Mouse (Mus musculus) midbrain, embryonic 11.5 days (tissue): ENCODE results near the gene Emilin2. TPM values are rescaled to one million over a fixed set of nuclear protein-coding genes. Genes with fewer than 3 reads are reported as not detected.
A peak's percentile ranks its signal among the peaks of the same experiment; 100 is the strongest.

Experiments
- ATAC-seq: fragments of 200-750 bp; cut with Nextera tagmentation; 2 replicates; pipeline ENCODE4 v1.8.0; 2017; ENCODE audit warnings: moderate TSS enrichment, moderate library complexity; ENCODE audit not compliant: low FRiP score
- DNase-seq: peaks from one replicate; pipeline ENCODE4 v3.0.0; 2015; ENCODE audit warnings: low spot score; ENCODE audit errors: missing footprints
- H3K27ac ChIP-seq: fragments of 300-500 bp; sonication (generic); 2 replicates; pipeline ENCODE4 v1.5.1; 2014; ENCODE audit warnings: low read depth, low read length
- H3K27me3 ChIP-seq: fragments of 300-500 bp; sonication (generic); 2 replicates; pipeline ENCODE4 v1.6.1; 2014; ENCODE audit warnings: mild to moderate bottlenecking, low read length, moderate library complexity, mixed read lengths; ENCODE audit not compliant: control insufficient read depth, insufficient read depth
- H3K36me3 ChIP-seq: fragments of 300-500 bp; sonication (generic); 2 replicates; pipeline ENCODE4 v1.6.1; 2014; ENCODE audit warnings: mild to moderate bottlenecking, low read length, moderate library complexity, mixed read lengths; ENCODE audit not compliant: control insufficient read depth, insufficient read depth
- H3K4me1 ChIP-seq: fragments of 300-500 bp; sonication (generic); 2 replicates; pipeline ENCODE4 v1.6.1; 2014; ENCODE audit warnings: low read length; ENCODE audit not compliant: control insufficient read depth, insufficient read depth
- H3K4me2 ChIP-seq: fragments of 300-500 bp; sonication (generic); 2 replicates; pipeline ENCODE4 v1.6.1; 2014; ENCODE audit warnings: mild to moderate bottlenecking, moderate library complexity
- H3K4me3 ChIP-seq: fragments of 300-500 bp; sonication (generic); 2 replicates; pipeline ENCODE4 v1.5.1; 2014; ENCODE audit warnings: low read depth, low read length
- H3K9ac ChIP-seq: fragments of 300-500 bp; sonication (generic); 2 replicates; pipeline ENCODE4 v1.6.1; 2014; ENCODE audit warnings: low read length
- H3K9me3 ChIP-seq: fragments of 300-500 bp; sonication (generic); 2 replicates; pipeline ENCODE4 v1.6.1; 2016; ENCODE audit warnings: low read length; ENCODE audit not compliant: control insufficient read depth
- WGBS: fragments of 180-500 bp; shearing (Covaris S2); extraction: QIAGEN DNeasy Blood & Tissue Kit; methylation state at CpG from one replicate; pipeline ENCODE4 v1.1.7; 2014; 5-methylcytosine and 5-hydroxymethylcytosine counted together
- polyA plus RNA-seq: library from polyadenylated mRNA; unstranded; fragments of >200 nt; fragmentation: Nextera tagmentation; extraction: Ambion mirVana; gene quantifications from 2 replicates; pipeline ENCODE4 v1.2.1, GENCODE M21; 2014

Emilin2 gene
- polyA plus RNA-seq, result 10.2 and 11.8 TPM in 2 replicates

- no peak; the same call in 1 of the 2 replicates for ATAC-seq
- DNase-seq, result peak; percentile 96
These were observed at the start of gene Emilin2 for GRCm38 (mm10) chr17:71311340-71312171. Gene Emilin2, minus strand, starts transcription at chr17:71311978.

GRCm38 (mm10) chr17:71355526-71355925, 43.7 kb upstream of the Emilin2 start:
- Histone ChIP-seq H3K4me3 (no peak overlapping the region), H3K9ac (no peak overlapping the region), H3K27ac (no peak overlapping the region), H3K36me3 (peaks cover 12% of the 10 kb centered on the region), H3K4me1 (no peaks in the 10 kb centered on the region), H3K9me3 (no peaks in the 10 kb centered on the region), H3K27me3 (no peaks in the 10 kb centered on the region), H3K4me2 (no peak overlapping the region)
- WGBS, result 86% methylated on average over 3 of the region's 3 CpGs
- DNase-seq (no peak), ATAC-seq (no peak)

More at GRCm38 (mm10) chr17:71311340-71312171, at the start of gene Emilin2:
- no peak within 1 kb of the TSS for H3K27ac ChIP-seq
- H3K4me2 ChIP-seq, result peak within 1 kb of the TSS; percentile 100
- H3K9ac ChIP-seq, result peak within 1 kb of the TSS; percentile 69
- H3K4me1 ChIP-seq, result peaks cover 16% of the 10 kb centered on the region
- 9% methylated on average over 20 of the region's 20 CpGs for WGBS
- no peaks in the 10 kb centered on the region for H3K36me3 ChIP-seq
- no peaks in the 10 kb centered on the region for H3K27me3 ChIP-seq
- H3K4me3 ChIP-seq, result peak within 1 kb of the TSS; percentile 62
- no peaks in the 10 kb centered on the region for H3K9me3 ChIP-seq

GRCm38 (mm10) chr17:71354205-71354604, 42.4 kb upstream of the Emilin2 start:
- no peak overlapping the region for H3K4me3 ChIP-seq
- no peak for ATAC-seq
- no peaks in the 10 kb centered on the region for H3K9me3 ChIP-seq
- H3K27me3 ChIP-seq, result no peaks in the 10 kb centered on the region
- no peak overlapping the region for H3K9ac ChIP-seq
- H3K4me1 ChIP-seq, result no peaks in the 10 kb centered on the region
- no peak overlapping the region for H3K27ac ChIP-seq
- DNase-seq, result peak; percentile 39
- no peak overlapping the region for H3K4me2 ChIP-seq
- peaks cover 10% of the 10 kb centered on the region for H3K36me3 ChIP-seq
- 90% methylated on average over 11 of the region's 11 CpGs for WGBS

- ATAC-seq (no peak), DNase-seq (no peak)
- Histone ChIP-seq H3K9me3 (no peaks in the 10 kb centered on the region), H3K4me1 (no peaks in the 10 kb centered on the region), H3K27me3 (no peaks in the 10 kb centered on the region), H3K27ac (no peak overlapping the region), H3K36me3 (peaks cover 23% of the 10 kb centered on the region; the same call in 1 of the 2 replicates), H3K9ac (no peak overlapping the region), H3K4me2 (no peak overlapping the region), H3K4me3 (no peak overlapping the region)
- 92% methylated on average over 3 of the region's 3 CpGs for WGBS
These were observed 36.4 kb upstream of the Emilin2 start for GRCm38 (mm10) chr17:71348188-71348587.

- DNase-seq, result peak; percentile 64
- no peak overlapping the region for H3K4me2 ChIP-seq
- H3K9me3 ChIP-seq, result no peaks in the 10 kb centered on the region
- no peak overlapping the region for H3K27ac ChIP-seq
- ATAC-seq, result no peak
- no peak overlapping the region for H3K9ac ChIP-seq
- H3K4me1 ChIP-seq, result no peaks in the 10 kb centered on the region
- 94% methylated on average over 3 of the region's 3 CpGs for WGBS
- H3K36me3 ChIP-seq, result peaks cover 5% of the 10 kb centered on the region; the same call in 1 of the 2 replicates
- H3K4me3 ChIP-seq, result no peak overlapping the region
- H3K27me3 ChIP-seq, result no peaks in the 10 kb centered on the region
These were observed 30.2 kb upstream of the Emilin2 start for GRCm38 (mm10) chr17:71342006-71342405.

GRCm38 (mm10) chr17:71338627-71339026, 26.8 kb upstream of the Emilin2 start:
- H3K27ac ChIP-seq, result no peak overlapping the region
- ATAC-seq (no peak), DNase-seq (peak; percentile 51)
- no peak overlapping the region for H3K9ac ChIP-seq
- no peaks in the 10 kb centered on the region for H3K27me3 ChIP-seq
- no peak overlapping the region for H3K4me2 ChIP-seq
- WGBS, result 91% methylated on average over 6 of the region's 6 CpGs
- H3K4me1 ChIP-seq, result no peaks in the 10 kb centered on the region
- H3K36me3 ChIP-seq, result no peaks in the 10 kb centered on the region
- H3K4me3 ChIP-seq, result no peak overlapping the region
- no peaks in the 10 kb centered on the region for H3K9me3 ChIP-seq

GRCm38 (mm10) chr17:71337546-71337945, 25.8 kb upstream of the Emilin2 start:
- peak; percentile 82 for DNase-seq

GRCm38 (mm10) chr17:71336421-71336820, 24.6 kb upstream of the Emilin2 start:
- no peak overlapping the region for H3K9ac ChIP-seq
- no peaks in the 10 kb centered on the region for H3K9me3 ChIP-seq
- no peak overlapping the region for H3K4me3 ChIP-seq
- H3K27me3 ChIP-seq, result no peaks in the 10 kb centered on the region
- no peaks in the 10 kb centered on the region for H3K4me1 ChIP-seq
- no peak for ATAC-seq
- WGBS, result 83% methylated on average over 8 of the region's 8 CpGs
- no peak overlapping the region for H3K4me2 ChIP-seq
- no peaks in the 10 kb centered on the region for H3K36me3 ChIP-seq
- H3K27ac ChIP-seq, result no peak overlapping the region
- peak; percentile 37 for DNase-seq

More at GRCm38 (mm10) chr17:71337546-71337945, 25.8 kb upstream of the Emilin2 start:
- no peaks in the 10 kb centered on the region for H3K36me3 ChIP-seq
- H3K27ac ChIP-seq, result no peak overlapping the region
- H3K9me3 ChIP-seq, result no peaks in the 10 kb centered on the region
- H3K4me1 ChIP-seq, result no peaks in the 10 kb centered on the region
- no peaks in the 10 kb centered on the region for H3K27me3 ChIP-seq
- ATAC-seq, result no peak
- H3K4me2 ChIP-seq, result no peak overlapping the region
- 87% methylated on average over 9 of the region's 9 CpGs for whole genome bisulfite sequencing
- no peak overlapping the region for H3K4me3 ChIP-seq
- H3K9ac ChIP-seq, result no peak overlapping the region

GRCm38 (mm10) chr17:71332298-71332697, 20.5 kb upstream of the Emilin2 start:
- Histone ChIP-seq H3K27me3 (no peaks in the 10 kb centered on the region), H3K9me3 (no peaks in the 10 kb centered on the region), H3K9ac (no peak overlapping the region), H3K36me3 (no peaks in the 10 kb centered on the region), H3K4me3 (no peak overlapping the region), H3K27ac (no peak overlapping the region), H3K4me2 (no peak overlapping the region), H3K4me1 (no peaks in the 10 kb centered on the region)
- WGBS, result 79% methylated on average over 15 of the region's 15 CpGs
- peak; percentile 54 for DNase-seq
- ATAC-seq, result no peak
